Mouse (Mus musculus): ENCODE results near the gene Cenpu. TPM values are rescaled to one million over a fixed set of nuclear protein-coding genes. Genes with fewer than 3 reads are reported as not detected.

Gene Cenpu
- total RNA-seq, 2 experiments from 2014 or later = 0.55 to 1.1 TPM

DNA sequence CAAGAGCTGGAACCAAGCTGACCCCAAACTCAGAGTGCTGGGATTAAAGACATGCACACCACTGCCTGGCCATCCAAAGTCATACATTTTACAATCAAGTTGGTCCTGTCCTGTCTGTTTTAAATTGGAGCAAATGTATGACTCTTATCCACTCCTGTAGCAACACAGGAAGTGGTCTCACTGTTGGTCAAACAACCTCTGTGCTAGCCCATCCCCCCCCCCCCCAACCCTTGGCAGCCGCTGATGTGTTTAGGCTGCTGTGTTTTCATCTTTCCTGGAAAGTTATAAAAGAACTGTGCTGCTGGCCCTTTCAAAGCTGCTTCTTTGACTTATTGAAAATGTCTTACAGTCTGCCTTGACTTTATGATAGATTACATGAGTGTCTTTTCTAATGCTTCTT lies 73.3 kb downstream of the Cenpu start:
- intact Hi-C loops (cut with DNase I; ENCODE audit: low total_unique reads) = no loop called here
- no peak for DNase-seq

GRCm38 (mm10) chr8:46626642-46627041 lies 74.8 kb downstream of the Cenpu start:
- no peak for DNase-seq

GRCm38 (mm10) chr8:46627881-46628280 lies 76.1 kb downstream of the Cenpu start:
- intact Hi-C loops (cut with DNase I; ENCODE audit: low total_unique reads) = no loop called here
- DNase-seq = no peak

More at GRCm38 (mm10) chr8:46626642-46627041, 74.8 kb downstream of the Cenpu start:
- intact Hi-C loops (cut with DNase I; ENCODE audit: low total_unique reads) = no loop called here

GRCm38 (mm10) chr8:46628645-46629044 lies 76.8 kb downstream of the Cenpu start:
- DNase-seq = no peak
- intact Hi-C loops (cut with DNase I; ENCODE audit: low total_unique reads) = no loop called here

Other genes with a start within 250 kb of the Cenpu start
- 100 to 1,000 TPM; 239 to 291 TPM for gene Acsl1, start 81.0 kb upstream of the Cenpu start, total RNA-seq (2021)
- 1 to 10 TPM; 2.7 to 2.8 TPM for gene Primpol, start 65.2 kb downstream of the Cenpu start, total RNA-seq (2021)
- 1 to 10 TPM; 5.5 to 9.8 TPM for gene Casp3, start 65.3 kb downstream of the Cenpu start, total RNA-seq (2021)
- 10 to 100 TPM; 25.4 to 26.2 TPM for gene Irf2, start 187.7 kb downstream of the Cenpu start, total RNA-seq (2021)